Mouse (Mus musculus): Measurements from ENCODE around the gene Fgfr2.

DNA sequence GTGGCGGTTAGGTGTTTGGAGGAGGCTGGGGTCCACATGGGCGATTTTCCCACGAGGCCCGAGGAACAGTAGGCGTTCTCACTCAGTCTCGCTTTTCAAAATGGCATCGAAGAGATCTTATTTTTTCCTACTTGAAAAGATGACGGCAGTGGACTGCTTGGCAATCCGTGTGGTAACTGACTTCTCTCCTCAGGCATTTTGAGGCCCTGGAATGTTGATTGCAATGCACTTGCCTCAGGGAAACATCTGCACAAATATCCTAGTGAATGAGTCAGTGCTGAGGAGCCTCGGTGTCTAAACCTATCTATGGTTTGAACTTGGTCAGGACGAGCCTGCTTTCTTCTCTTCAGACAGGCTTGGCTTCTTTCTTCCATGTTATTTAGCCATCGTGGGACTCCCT lies 2176.8 kb downstream of the Fgfr2 start:
- no peak for TF ChIP-seq CTCF (conservative IDR thresholded peaks at IDR 0.05; ENCODE audit: insufficient read depth, insufficient read length, low read depth, low read length)
- no peak for TF ChIP-seq POLR2A (IDR thresholded peaks at IDR 0.05; ENCODE audit: low read depth, low read length)

Data from kidney, adult 2 months (tissue).